Mouse (Mus musculus) midbrain, postnatal 0 days (tissue): ENCODE results near the gene Mcmbp. TPM values are rescaled to one million over a fixed set of nuclear protein-coding genes. Genes with fewer than 3 reads are reported as not detected.

Source experiments
- ATAC-seq: fragments of 200-750 bp; cut with Nextera tagmentation; 2 replicates; pipeline ENCODE4 v1.8.0; 2017; ENCODE audit warnings: moderate number of reproducible peaks, mild to moderate bottlenecking, moderate TSS enrichment, moderate library complexity; ENCODE audit not compliant: low FRiP score
- DNase-seq: peaks from one replicate; pipeline ENCODE4 v3.0.0-alpha.2; 2015; ENCODE audit warnings: low spot score
- H3K27ac ChIP-seq: fragments of 300-500 bp; sonication (generic); 2 replicates; pipeline ENCODE4 v1.5.1; 2014; ENCODE audit warnings: low read depth, mild to moderate bottlenecking, low read length, mixed read lengths
- H3K27me3 ChIP-seq: fragments of 300-500 bp; sonication (generic); 2 replicates; pipeline ENCODE4 v1.6.1; 2014; ENCODE audit warnings: low read length, control low read depth, mixed read lengths; ENCODE audit not compliant: insufficient read depth
- H3K36me3 ChIP-seq: fragments of 300-500 bp; sonication (generic); 2 replicates; pipeline ENCODE4 v1.6.1; 2014; ENCODE audit warnings: low read length, control low read depth, mixed read lengths; ENCODE audit not compliant: insufficient read depth
- H3K4me1 ChIP-seq: fragments of 300-500 bp; sonication (generic); 2 replicates; pipeline ENCODE4 v1.6.1; 2014; ENCODE audit warnings: mild to moderate bottlenecking, control low read depth, antibody characterized with exemption, low read length, mixed read lengths; ENCODE audit not compliant: insufficient read depth
- H3K4me2 ChIP-seq: fragments of 300-500 bp; sonication (generic); 2 replicates; pipeline ENCODE4 v1.6.1; 2014; ENCODE audit warnings: low read depth, mild to moderate bottlenecking, low read length, mixed read lengths; ENCODE audit not compliant: poor library complexity, severe bottlenecking
- H3K4me3 ChIP-seq: fragments of 300-500 bp; sonication (generic); 2 replicates; pipeline ENCODE4 v1.5.1; 2014; ENCODE audit warnings: low read depth, mild to moderate bottlenecking, low read length, moderate library complexity
- H3K9ac ChIP-seq: fragments of 300-500 bp; sonication (generic); replicated peaks from 2 replicates; pipeline ENCODE4 v1.6.1; 2014; ENCODE audit warnings: mild to moderate bottlenecking, low read length, moderate library complexity, mixed read lengths; ENCODE audit not compliant: poor library complexity, severe bottlenecking
- H3K9me3 ChIP-seq: fragments of 300-500 bp; sonication (generic); 2 replicates; pipeline ENCODE4 v1.6.1; 2016; ENCODE audit warnings: low read length, control low read depth
- CTCF ChIP-seq: IDR thresholded peaks from 2 replicates; pipeline ENCODE4 v1.5.1; 2016; ENCODE audit warnings: antibody characterized with exemption, mild to moderate bottlenecking
- whole genome bisulfite sequencing: fragments of 180-500 bp; shearing (Covaris S2); extraction: QIAGEN DNeasy Blood & Tissue Kit; methylation state at CpG from one replicate; pipeline ENCODE4 v1.1.7; 2014; 5-methylcytosine and 5-hydroxymethylcytosine counted together
- polyA plus RNA-seq: library from polyadenylated mRNA; unstranded; fragments of >200 nt; fragmentation: Nextera tagmentation; extraction: Ambion mirVana; gene quantifications from 2 replicates; pipeline ENCODE4 v1.2.1, GENCODE M21; 2015
- total RNA-seq: library from RNA; depleted of rRNA; stranded (reverse); fragments of >200 nt; gene quantifications from 2 replicates; pipeline ENCODE4 v1.2.3, GENCODE M21; 2014

The Mcmbp gene
- total and polyA plus RNA-seq, 2 experiments from 2014 or later, result 37.1 to 42.7 TPM

DNA sequence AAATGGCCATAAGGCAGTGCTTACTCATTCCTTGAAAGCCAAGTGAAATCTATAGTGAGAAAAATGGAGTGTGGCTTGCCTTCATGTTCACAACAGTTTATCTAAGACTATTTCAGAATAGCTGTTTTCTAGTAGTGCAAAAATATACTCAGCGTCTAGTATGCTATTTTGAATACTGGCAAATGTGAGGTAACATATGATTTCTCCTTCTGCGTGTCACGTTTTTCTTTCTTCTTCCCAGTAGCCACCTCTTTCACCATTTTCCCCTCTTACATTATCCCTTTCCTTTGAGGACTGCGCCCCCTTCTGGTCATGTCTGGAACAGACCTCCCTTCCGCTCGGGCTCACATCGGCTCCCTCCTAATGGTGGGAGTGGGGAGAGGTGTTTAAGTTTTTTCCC is 50.2 kb downstream of the Mcmbp start:
- DNase-seq (peak; percentile 91), ATAC-seq (peak; percentile 75)
- peak; percentile 98 for TF ChIP-seq CTCF
- Histone ChIP-seq H3K36me3 (peaks cover 40% of the 10 kb centered on the region), H3K9ac (peak overlapping the region; percentile 57; the same call in 1 of the 2 replicates), H3K4me3 (peak overlapping the region; percentile 49), H3K9me3 (no peaks in the 10 kb centered on the region), H3K4me2 (peak overlapping the region; percentile 45; the same call in 1 of the 2 replicates), H3K27ac (peak overlapping the region; percentile 86), H3K4me1 (0 out of 2 replicates have a peak, but pooled peaks cover 4% of the 10 kb centered on the region), H3K27me3 (no peaks in the 10 kb centered on the region)
- 2% methylated on average over 7 of the region's 7 CpGs for WGBS

DNA sequence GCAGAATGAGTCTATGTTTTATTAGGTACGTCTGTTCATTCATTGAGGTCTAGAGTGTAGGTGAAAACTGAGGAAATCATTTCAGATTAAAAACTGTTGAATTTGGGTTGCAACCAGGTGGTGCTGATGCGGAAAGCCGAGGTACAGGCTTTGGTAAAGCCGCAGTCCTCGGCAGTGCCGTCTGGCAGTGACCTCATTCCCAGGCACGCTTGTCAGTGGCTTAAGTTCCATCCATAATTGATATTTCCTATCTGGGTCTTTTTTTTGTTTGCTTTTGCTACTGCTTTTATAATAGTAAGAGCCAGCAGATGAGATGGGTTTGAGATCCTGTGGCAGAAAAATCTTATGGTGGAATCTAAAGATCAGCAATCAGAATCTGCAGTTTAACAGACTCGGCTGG is 50.9 kb downstream of the Mcmbp start:
- ATAC-seq, result no peak
- no peak for TF ChIP-seq CTCF
- peak overlapping the region; percentile 49 for H3K4me3 ChIP-seq
- peak overlapping the region; percentile 86 for H3K27ac ChIP-seq
- H3K9me3 ChIP-seq, result no peaks in the 10 kb centered on the region
- H3K27me3 ChIP-seq, result no peaks in the 10 kb centered on the region
- 0 out of 2 replicates have a peak, but pooled peaks cover 4% of the 10 kb centered on the region for H3K4me1 ChIP-seq
- peaks cover 35% of the 10 kb centered on the region for H3K36me3 ChIP-seq
- peak overlapping the region; percentile 16; the same call in 1 of the 2 replicates for H3K4me2 ChIP-seq
- DNase-seq, result peak; percentile 41
- WGBS, result 55% methylated on average over 8 of the region's 8 CpGs
- H3K9ac ChIP-seq, result peak overlapping the region; percentile 71

DNA sequence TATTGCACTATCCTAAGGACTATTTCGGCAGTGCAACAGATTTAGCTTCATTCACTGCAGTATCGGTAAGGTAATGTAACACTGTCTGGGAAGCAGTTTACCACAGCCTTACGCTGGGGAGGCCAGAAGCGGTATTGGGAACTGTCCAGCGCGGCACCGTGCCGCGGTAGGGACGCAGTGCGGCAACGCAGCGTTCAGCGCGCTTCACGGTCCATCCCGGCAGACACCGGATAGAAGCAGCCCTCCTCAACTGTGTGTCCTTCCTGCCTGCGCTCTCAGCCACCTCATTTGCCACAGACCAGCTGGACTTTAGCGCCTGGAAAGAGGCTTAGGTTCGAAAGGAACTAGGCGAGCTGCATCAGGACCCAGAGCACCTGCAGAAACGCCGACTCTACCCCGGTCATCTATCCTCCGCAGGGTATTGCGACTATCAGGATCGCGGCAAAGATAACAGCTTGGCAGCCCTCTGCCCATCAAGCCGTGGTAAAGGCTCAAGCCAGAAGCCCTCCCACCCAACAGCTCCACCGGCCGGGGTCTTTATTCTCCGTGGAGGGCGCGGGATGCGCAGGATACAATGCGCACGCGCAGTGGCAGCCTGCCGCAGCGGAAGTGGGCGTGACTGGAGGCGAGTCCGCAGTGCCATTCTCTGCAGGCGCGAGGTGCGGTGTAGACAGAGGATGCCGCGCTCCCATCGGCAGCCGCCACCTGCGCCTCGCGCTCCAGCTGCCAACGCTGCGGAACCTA is 52.3 kb downstream of the Mcmbp start:
- Histone ChIP-seq H3K27ac (peak overlapping the region; percentile 86), H3K9me3 (no peaks in the 10 kb centered on the region), H3K4me1 (0 out of 2 replicates have a peak, but pooled peaks cover 4% of the 10 kb centered on the region), H3K9ac (peak overlapping the region; percentile 71), H3K4me2 (peak overlapping the region; percentile 37), H3K36me3 (peaks cover 28% of the 10 kb centered on the region), H3K27me3 (no peaks in the 10 kb centered on the region), H3K4me3 (peak overlapping the region; percentile 49)
- DNase-seq, result peak; percentile 91
- WGBS, result 47% methylated on average over 56 of the region's 56 CpGs
- no peak for TF ChIP-seq CTCF
- peak; percentile 81 for ATAC-seq

DNA sequence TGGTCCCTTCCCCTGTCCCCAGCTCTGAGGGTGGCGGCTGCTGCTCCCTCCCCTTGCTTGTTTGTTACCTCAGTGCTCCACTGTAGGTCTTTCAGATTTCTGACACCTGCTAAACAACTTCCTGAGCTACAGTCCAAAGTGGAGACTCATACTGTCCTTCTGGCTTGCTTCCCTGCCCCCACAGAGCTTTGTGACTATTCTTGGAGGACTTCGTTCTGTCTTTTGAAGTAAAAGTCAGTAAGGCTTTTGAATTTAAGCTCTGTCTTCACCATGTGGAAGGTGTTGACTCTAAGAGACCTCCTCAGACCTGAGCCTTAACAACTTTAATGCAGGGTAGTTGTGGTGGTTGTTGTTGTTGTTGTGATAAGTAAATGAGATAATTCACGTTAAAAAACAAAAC is 61.7 kb downstream of the Mcmbp start:
- H3K9me3 ChIP-seq, result no peaks in the 10 kb centered on the region
- H3K4me3 ChIP-seq, result no peak overlapping the region
- no peak overlapping the region for H3K9ac ChIP-seq
- no peak for ATAC-seq
- peaks cover 9% of the 10 kb centered on the region for H3K36me3 ChIP-seq
- WGBS, result 77% methylated on average over 3 of the region's 3 CpGs
- no peak overlapping the region for H3K4me2 ChIP-seq
- DNase-seq, result no peak
- no peak for TF ChIP-seq CTCF
- no peaks in the 10 kb centered on the region for H3K4me1 ChIP-seq
- no peaks in the 10 kb centered on the region for H3K27me3 ChIP-seq
- no peak overlapping the region for H3K27ac ChIP-seq

DNA sequence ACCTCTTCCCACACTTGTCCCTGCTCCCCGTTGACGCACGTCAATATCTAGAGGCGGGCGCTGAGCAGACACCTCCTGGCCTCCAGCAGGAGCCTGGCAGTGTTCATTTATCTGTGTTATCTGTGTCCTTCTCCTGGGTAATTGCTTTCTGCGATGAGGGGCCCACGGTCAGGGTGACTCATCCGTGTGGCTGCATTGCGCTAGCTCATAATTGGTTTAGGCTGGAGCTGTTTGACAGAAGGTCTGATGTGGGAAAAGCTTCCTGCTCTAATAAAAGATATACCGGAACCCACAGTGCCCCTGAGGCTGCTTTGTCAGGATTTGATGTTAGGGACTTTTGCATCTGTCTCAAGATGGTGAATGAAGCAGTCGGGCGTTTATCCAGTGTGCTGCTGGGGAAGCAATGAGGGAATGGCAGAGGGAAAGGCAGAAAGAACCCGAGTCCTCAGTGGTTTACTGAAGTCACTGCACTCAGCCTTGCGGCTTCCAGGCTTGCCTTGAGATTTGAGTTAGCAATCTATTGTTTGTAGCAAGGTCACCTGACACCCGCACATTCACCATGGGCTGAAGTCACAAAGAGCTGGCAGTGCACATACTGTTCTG is 67.8 kb downstream of the Mcmbp start:
- no peak overlapping the region for H3K4me3 ChIP-seq
- no peaks in the 10 kb centered on the region for H3K27me3 ChIP-seq

DNA sequence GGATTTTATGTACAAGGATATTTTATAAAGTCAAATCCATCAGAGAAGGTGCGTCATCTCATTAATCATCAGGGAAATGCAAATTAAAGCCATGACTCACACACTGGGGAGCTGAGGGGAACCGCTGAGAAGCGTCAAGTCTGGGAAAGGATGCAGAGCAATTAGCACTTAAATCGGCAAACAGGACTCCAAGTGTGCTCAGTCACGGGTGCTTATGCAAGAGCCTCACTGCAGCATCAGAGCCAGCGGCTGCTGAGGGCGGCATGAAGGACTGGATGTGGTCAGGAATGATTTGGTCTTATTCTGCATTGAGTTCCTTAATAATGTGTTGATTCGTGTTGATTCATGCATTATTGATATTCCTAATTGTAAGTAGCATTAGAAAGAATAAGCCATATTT is 68.3 kb downstream of the Mcmbp start:
- ATAC-seq, result peak; percentile 20; the same call in 1 of the 2 replicates
- Histone ChIP-seq H3K27ac (peak overlapping the region; percentile 75), H3K4me3 (no peak overlapping the region), H3K4me2 (peak overlapping the region; percentile 28; the same call in 1 of the 2 replicates), H3K9ac (no peak overlapping the region), H3K4me1 (peaks cover 8% of the 10 kb centered on the region; the same call in 1 of the 2 replicates), H3K36me3 (no peaks in the 10 kb centered on the region), H3K27me3 (no peaks in the 10 kb centered on the region), H3K9me3 (no peaks in the 10 kb centered on the region)
- WGBS, result 17% methylated on average over 8 of the region's 8 CpGs
- no peak for TF ChIP-seq CTCF
- peak; percentile 82 for DNase-seq

More for the DNA sequence above, 67.8 kb downstream of the Mcmbp start:
- no peaks in the 10 kb centered on the region for H3K9me3 ChIP-seq
- no peak overlapping the region; the same call in 1 of the 2 replicates for H3K9ac ChIP-seq
- peaks cover 8% of the 10 kb centered on the region; the same call in 1 of the 2 replicates for H3K4me1 ChIP-seq
- H3K27ac ChIP-seq, result peak overlapping the region; percentile 75
- DNase-seq, result peak; percentile 78
- ATAC-seq, result peak; percentile 71; the same call in 1 of the 2 replicates
- no peaks in the 10 kb centered on the region for H3K36me3 ChIP-seq
- TF ChIP-seq CTCF, result no peak; the same call in 1 of the 2 replicates
- peak overlapping the region; percentile 27; the same call in 1 of the 2 replicates for H3K4me2 ChIP-seq
- 4% methylated on average over 15 of the region's 15 CpGs for WGBS
